Mouse (Mus musculus) intestine, embryonic 16.5 days (tissue): ENCODE measurements at regions not wholly inside any gene's neighbourhood (a gene's known extent, or its start where the extent isn't known, plus 50 kb on each side); places are given as distances from the start of the nearest gene placed in this dataset.

Source experiments
- ATAC-seq: fragments of 200-750 bp; cut with Nextera tagmentation; 2 replicates; pipeline ENCODE4 v1.8.0; 2017; ENCODE audit warnings: moderate TSS enrichment, moderate library complexity
- H3K27ac ChIP-seq: fragments of 300-500 bp; sonication (generic); 2 replicates; pipeline ENCODE4 v1.5.1; 2014; ENCODE audit warnings: mild to moderate bottlenecking, low read length
- H3K27me3 ChIP-seq: fragments of 300-500 bp; sonication (generic); replicated peaks from 2 replicates; pipeline ENCODE4 v1.6.1; 2014; ENCODE audit warnings: low read length, control low read depth, mixed read lengths; ENCODE audit not compliant: control insufficient read depth, insufficient read depth
- H3K36me3 ChIP-seq: fragments of 300-500 bp; sonication (generic); 2 replicates; pipeline ENCODE4 v1.6.1; 2014; ENCODE audit warnings: low read length, control low read depth; ENCODE audit not compliant: control insufficient read depth, insufficient read depth
- H3K4me1 ChIP-seq: fragments of 300-500 bp; sonication (generic); 2 replicates; pipeline ENCODE4 v1.6.1; 2014; ENCODE audit warnings: low read length, control low read depth, mixed read lengths; ENCODE audit not compliant: control insufficient read depth, insufficient read depth
- H3K4me2 ChIP-seq: fragments of 300-500 bp; sonication (generic); 2 replicates; pipeline ENCODE4 v1.6.1; 2014; ENCODE audit warnings: low read depth, low read length, control low read depth
- H3K4me3 ChIP-seq: fragments of 300-500 bp; sonication (generic); 2 replicates; pipeline ENCODE4 v1.5.1; 2014; ENCODE audit warnings: mild to moderate bottlenecking, low read length
- H3K9ac ChIP-seq: fragments of 300-500 bp; sonication (generic); 2 replicates; pipeline ENCODE4 v1.6.1; 2014; ENCODE audit warnings: low read depth, low read length
- H3K9me3 ChIP-seq: fragments of 300-500 bp; sonication (generic); 2 replicates; pipeline ENCODE4 v1.6.1; 2016; ENCODE audit warnings: low read length, control low read depth; ENCODE audit not compliant: control insufficient read depth
- WGBS: fragments of 180-500 bp; shearing (Covaris S2); extraction: QIAGEN DNeasy Blood & Tissue Kit; methylation state at CpG from one replicate; pipeline ENCODE4 v1.1.7; 2014; 5-methylcytosine and 5-hydroxymethylcytosine counted together

GRCm38 (mm10) chr3:50660966-50661365 is 217.6 kb upstream of the Slc7a11 start:
- no peaks in the 10 kb centered on the region for H3K36me3 ChIP-seq
- H3K9ac ChIP-seq = no peak overlapping the region
- H3K27me3 ChIP-seq = no peaks in the 10 kb centered on the region
- no peaks in the 10 kb centered on the region for H3K4me1 ChIP-seq
- ATAC-seq = no peak
- H3K9me3 ChIP-seq = no peaks in the 10 kb centered on the region
- no peak overlapping the region for H3K4me3 ChIP-seq
- 72% methylated on average over 7 of the region's 7 CpGs for WGBS
- H3K4me2 ChIP-seq = no peak overlapping the region
- H3K27ac ChIP-seq = no peak overlapping the region

- Histone ChIP-seq H3K36me3 (no peaks in the 10 kb centered on the region), H3K9me3 (no peaks in the 10 kb centered on the region), H3K4me2 (no peak overlapping the region), H3K4me3 (no peak overlapping the region), H3K4me1 (no peaks in the 10 kb centered on the region), H3K27ac (no peak overlapping the region), H3K9ac (no peak overlapping the region), H3K27me3 (no peaks in the 10 kb centered on the region)
- ATAC-seq = no peak
- 93% methylated on average over 3 of the region's 3 CpGs for WGBS
Observed at GRCm38 (mm10) chr3:50660566-50660965, 217.2 kb upstream of the Slc7a11 start.

GRCm38 (mm10) chr3:50657890-50658289 is 214.5 kb upstream of the Slc7a11 start:
- Histone ChIP-seq H3K9ac (no peak overlapping the region), H3K27me3 (no peaks in the 10 kb centered on the region), H3K9me3 (no peaks in the 10 kb centered on the region), H3K27ac (no peak overlapping the region), H3K4me1 (no peaks in the 10 kb centered on the region), H3K4me2 (no peak overlapping the region), H3K4me3 (no peak overlapping the region), H3K36me3 (no peaks in the 10 kb centered on the region)
- ATAC-seq = peak; percentile 53
- 63% methylated on average over 2 of the region's 2 CpGs for WGBS

GRCm38 (mm10) chr3:50654441-50654840 is 211.0 kb upstream of the Slc7a11 start:
- H3K9me3 ChIP-seq = no peaks in the 10 kb centered on the region
- no peak overlapping the region for H3K4me2 ChIP-seq
- ATAC-seq = no peak
- no peaks in the 10 kb centered on the region for H3K4me1 ChIP-seq
- no peaks in the 10 kb centered on the region for H3K36me3 ChIP-seq
- no peak overlapping the region for H3K9ac ChIP-seq
- WGBS = 61% methylated on average over 2 of the region's 2 CpGs
- no peak overlapping the region for H3K4me3 ChIP-seq
- H3K27ac ChIP-seq = no peak overlapping the region
- no peaks in the 10 kb centered on the region for H3K27me3 ChIP-seq

- 91% methylated on average over 3 of the region's 3 CpGs for WGBS
- Histone ChIP-seq H3K9ac (no peak overlapping the region), H3K4me1 (no peaks in the 10 kb centered on the region), H3K36me3 (no peaks in the 10 kb centered on the region), H3K27ac (no peak overlapping the region), H3K4me3 (no peak overlapping the region), H3K27me3 (no peaks in the 10 kb centered on the region), H3K4me2 (no peak overlapping the region), H3K9me3 (no peaks in the 10 kb centered on the region)
- ATAC-seq = no peak
Observed at GRCm38 (mm10) chr3:50652265-50652664, 208.9 kb upstream of the Slc7a11 start.

GRCm38 (mm10) chr3:50643068-50643467 is 199.7 kb upstream of the Slc7a11 start:
- ATAC-seq = no peak
- H3K9me3 ChIP-seq = no peaks in the 10 kb centered on the region
- H3K36me3 ChIP-seq = no peaks in the 10 kb centered on the region
- no peak overlapping the region for H3K4me3 ChIP-seq
- H3K27me3 ChIP-seq = no peaks in the 10 kb centered on the region
- no peak overlapping the region for H3K27ac ChIP-seq
- H3K9ac ChIP-seq = no peak overlapping the region
- 69% methylated on average over 2 of the region's 2 CpGs for WGBS
- H3K4me1 ChIP-seq = no peaks in the 10 kb centered on the region
- H3K4me2 ChIP-seq = no peak overlapping the region

GRCm38 (mm10) chr3:50639907-50640323 is 196.5 kb upstream of the Slc7a11 start:
- Histone ChIP-seq H3K36me3 (no peaks in the 10 kb centered on the region), H3K4me1 (no peaks in the 10 kb centered on the region), H3K4me3 (no peak overlapping the region), H3K4me2 (no peak overlapping the region), H3K9ac (no peak overlapping the region), H3K9me3 (no peaks in the 10 kb centered on the region), H3K27me3 (no peaks in the 10 kb centered on the region), H3K27ac (no peak overlapping the region)
- no peak for ATAC-seq
- 79% methylated on average over 12 of the region's 12 CpGs for WGBS

GRCm38 (mm10) chr3:50634457-50635075 is 191.2 kb upstream of the Slc7a11 start:
- H3K4me1 ChIP-seq = no peaks in the 10 kb centered on the region
- no peaks in the 10 kb centered on the region for H3K9me3 ChIP-seq
- no peak for ATAC-seq
- H3K4me3 ChIP-seq = no peak overlapping the region
- H3K27me3 ChIP-seq = no peaks in the 10 kb centered on the region
- H3K9ac ChIP-seq = no peak overlapping the region
- H3K27ac ChIP-seq = no peak overlapping the region
- no peaks in the 10 kb centered on the region for H3K36me3 ChIP-seq
- H3K4me2 ChIP-seq = no peak overlapping the region
- 89% methylated on average over 7 of the region's 7 CpGs for WGBS

GRCm38 (mm10) chr3:50631286-50631685 is 187.9 kb upstream of the Slc7a11 start:
- Histone ChIP-seq H3K27ac (no peak overlapping the region), H3K4me3 (no peak overlapping the region)
- ATAC-seq = no peak

GRCm38 (mm10) chr3:50628092-50628696 is 184.8 kb upstream of the Slc7a11 start:
- ATAC-seq = no peak
- no peak overlapping the region for H3K4me3 ChIP-seq
- no peak overlapping the region for H3K27ac ChIP-seq
- H3K36me3 ChIP-seq = no peaks in the 10 kb centered on the region
- no peaks in the 10 kb centered on the region for H3K27me3 ChIP-seq
- H3K4me1 ChIP-seq = no peaks in the 10 kb centered on the region
- 84% methylated on average over 9 of the region's 9 CpGs for WGBS
- no peaks in the 10 kb centered on the region for H3K9me3 ChIP-seq
- H3K4me2 ChIP-seq = no peak overlapping the region
- no peak overlapping the region for H3K9ac ChIP-seq

More at GRCm38 (mm10) chr3:50631286-50631685, 187.9 kb upstream of the Slc7a11 start:
- no peak overlapping the region for H3K4me2 ChIP-seq
- H3K27me3 ChIP-seq = no peaks in the 10 kb centered on the region
- H3K9me3 ChIP-seq = no peaks in the 10 kb centered on the region
- no peaks in the 10 kb centered on the region for H3K4me1 ChIP-seq
- no peaks in the 10 kb centered on the region for H3K36me3 ChIP-seq
- no peak overlapping the region for H3K9ac ChIP-seq
